Mouse (Mus musculus) gastrocnemius, postnatal 4 days (tissue): ENCODE results near the gene Sash1. TPM values are rescaled to one million over a fixed set of nuclear protein-coding genes. Genes with fewer than 3 reads are reported as not detected.

ENCODE experiments used
- DNase-seq, 2 experiments: peaks; one replicate each; pipeline ENCODE4 v3.0.0; 2021 to 2022; ENCODE audit warnings: low spot score in 2 of 2, mixed read lengths in 2 of 2
- total RNA-seq, 2 experiments: library from RNA; stranded (reverse); gene quantifications; 2 replicates each; pipeline ENCODE4 v1.2.3; 2021

Sash1 gene
- total RNA-seq, 2 experiments from 2014 or later, result 61.2 to 71.6 TPM

DNA sequence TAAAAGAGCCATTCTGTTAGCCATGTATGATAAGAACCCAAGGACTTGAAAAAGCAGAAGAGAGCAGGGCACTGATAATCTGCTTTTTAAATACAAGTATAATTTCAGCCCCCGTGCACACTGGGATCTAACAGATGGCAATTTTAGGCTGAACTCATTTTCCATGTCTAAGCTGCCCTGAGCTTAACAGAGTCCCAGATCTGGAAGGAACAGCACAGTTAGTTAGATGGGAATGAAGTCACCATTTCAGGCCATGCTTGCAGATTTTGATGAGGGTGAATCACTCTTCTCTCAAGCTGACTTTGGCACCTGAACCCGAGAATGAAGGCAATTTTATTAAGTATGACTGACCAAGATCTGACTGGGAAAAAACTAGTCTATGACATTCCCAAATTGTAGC, 28.9 kb downstream of the Sash1 start:
- DNase-seq, result no peak

DNA sequence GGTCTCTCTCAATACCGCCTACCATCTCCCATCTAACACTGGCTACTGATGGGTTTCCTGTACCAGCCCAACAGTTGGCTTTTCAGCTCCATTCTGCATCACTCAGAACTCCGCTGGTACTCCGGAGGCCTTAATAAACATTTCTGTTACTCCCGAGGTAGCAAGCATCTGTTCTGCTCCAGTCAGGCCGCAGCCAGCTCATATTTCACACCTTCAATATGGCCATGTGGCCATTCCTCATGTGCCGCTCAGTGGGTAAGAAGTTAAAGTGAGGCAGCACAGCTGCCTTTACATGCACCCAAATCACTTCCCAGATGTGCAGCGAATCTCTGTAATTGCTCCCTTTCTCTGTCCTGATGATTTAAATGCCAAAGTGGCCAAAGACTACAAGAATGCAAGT, 32.5 kb downstream of the Sash1 start:
- no peak for DNase-seq

DNA sequence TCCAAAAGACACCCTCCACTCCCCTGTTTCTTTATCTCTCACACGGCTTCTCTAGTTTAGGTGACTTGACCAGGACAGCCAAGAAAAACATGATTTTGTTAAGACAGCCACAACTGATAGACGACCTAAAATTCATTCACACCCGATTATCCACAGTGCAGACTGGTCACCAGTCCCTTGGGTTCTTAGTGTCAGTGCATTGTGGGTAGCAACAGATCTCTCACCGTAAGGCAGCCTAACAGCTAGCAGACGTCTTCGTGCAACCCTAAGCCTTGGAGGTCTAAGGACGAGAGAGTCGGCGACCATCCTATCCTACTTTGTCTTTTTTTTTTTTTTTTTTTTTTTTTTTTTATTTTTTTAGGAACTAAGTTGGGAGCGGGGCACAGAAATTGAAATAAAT, 34.2 kb downstream of the Sash1 start:
- no peak for DNase-seq

DNA sequence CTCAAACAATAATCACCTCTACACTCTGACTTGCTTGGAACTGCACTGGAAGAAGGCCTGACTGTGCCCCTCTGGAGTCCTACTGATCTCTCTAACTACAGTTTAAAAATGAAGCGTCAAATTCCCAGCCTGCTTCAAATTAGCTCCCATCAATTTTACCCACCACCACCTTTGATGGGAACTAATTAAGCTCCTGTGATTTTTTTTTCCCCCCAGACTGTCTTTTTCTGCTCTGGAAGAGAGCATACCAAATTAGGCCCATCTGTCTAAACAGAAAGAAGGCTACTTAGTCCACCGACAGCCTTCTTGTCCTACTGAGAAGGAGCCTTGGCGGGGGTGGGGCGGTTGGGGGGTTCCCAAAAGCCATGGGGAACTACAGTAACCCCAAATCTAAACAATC, 37.9 kb downstream of the Sash1 start:
- no peak for DNase-seq

DNA sequence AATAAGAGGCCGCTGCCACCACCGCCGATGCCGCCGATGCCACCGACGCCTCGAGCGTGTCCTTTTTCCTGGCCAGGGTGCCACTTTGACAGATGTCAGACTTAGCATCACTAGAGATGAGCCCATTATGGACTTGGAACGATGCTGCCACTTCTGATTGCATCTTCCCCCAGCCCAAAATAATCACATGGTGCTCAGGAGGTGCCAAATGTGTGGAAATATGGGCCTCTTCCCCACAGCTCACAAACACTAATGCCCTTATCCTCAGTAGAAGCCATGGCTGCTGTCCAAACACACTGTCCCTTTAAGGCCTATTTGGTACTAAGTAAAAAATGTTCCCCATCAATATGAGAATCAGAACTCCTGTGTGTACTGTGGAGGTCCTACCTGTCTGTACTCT, 39.6 kb downstream of the Sash1 start:
- DNase-seq, result no peak

DNA sequence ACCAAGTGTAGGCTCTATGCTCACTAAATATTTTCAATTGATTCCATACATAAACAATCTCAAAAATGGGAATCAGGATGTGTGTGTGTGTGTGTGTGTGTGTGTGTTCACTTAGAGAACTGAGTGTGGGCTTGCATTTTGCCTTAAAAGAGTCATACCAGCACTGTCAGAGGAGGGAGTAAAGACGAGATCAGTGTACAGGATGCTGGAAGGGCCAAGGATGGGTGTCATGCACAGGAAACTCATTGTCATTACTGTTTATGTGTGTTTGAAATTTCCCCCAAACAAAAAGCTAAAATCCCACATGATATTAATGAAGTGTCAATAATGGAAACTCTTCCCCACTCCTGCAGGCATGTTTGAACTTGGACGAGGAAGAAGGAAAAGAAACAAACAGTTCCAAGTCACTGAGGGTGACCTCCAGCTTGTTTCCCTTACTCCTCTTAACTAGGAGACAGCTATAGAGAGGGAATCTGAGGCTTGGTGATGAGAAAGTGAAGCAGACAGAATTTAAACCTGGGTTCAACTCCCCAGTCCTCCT, 40.6 kb downstream of the Sash1 start:
- DNase-seq, result no peak

DNA sequence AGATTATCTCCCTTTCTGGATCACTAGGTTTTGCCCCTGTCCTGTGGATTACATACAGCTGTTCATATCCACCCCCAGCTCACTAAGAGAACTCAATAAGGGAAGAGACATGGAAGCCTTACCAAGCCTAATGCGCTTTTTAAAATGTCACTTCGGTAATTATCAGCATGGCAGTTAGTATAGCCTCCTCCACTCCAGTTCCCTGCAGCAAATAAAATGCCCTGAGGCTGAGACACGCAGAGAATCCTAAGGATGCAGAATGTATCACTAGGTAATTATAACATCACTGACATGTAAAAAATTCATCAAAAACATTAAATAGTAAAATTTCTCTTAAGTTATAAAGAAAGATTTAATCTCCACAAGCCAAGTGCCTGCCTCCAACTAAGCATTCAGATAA, 45.9 kb downstream of the Sash1 start:
- DNase-seq, result no peak

DNA sequence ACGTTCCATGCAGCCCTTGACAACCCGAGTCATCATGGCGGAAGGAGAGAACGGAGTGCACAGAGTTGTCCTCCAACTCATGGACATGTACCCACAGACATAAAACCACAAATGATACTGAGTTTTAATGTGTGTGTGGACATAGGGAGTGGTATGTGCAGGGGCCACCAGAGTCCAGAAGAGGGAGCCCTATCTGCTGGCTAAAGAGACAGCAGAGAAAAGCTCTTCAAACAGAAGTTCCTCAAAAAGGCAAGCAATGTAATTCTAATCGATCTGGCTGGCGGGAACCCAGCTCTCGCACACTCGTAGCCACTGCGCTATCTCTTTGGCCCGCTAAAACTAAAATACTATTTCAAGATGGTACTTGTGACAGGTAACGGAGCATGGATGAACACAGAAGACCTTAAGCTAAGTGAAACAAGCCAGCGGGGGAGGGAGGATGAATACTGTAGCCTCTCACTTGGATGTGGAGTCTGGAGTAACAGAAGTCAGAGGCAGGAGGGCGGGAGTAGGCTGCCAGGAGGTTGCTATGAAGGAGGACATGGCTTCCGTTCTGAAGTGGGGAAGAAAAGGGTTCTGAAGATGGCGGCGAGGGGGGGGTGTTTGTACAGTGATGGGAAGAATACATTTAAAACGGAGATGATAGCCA, 51.9 kb downstream of the Sash1 start:
- no peak for DNase-seq

DNA sequence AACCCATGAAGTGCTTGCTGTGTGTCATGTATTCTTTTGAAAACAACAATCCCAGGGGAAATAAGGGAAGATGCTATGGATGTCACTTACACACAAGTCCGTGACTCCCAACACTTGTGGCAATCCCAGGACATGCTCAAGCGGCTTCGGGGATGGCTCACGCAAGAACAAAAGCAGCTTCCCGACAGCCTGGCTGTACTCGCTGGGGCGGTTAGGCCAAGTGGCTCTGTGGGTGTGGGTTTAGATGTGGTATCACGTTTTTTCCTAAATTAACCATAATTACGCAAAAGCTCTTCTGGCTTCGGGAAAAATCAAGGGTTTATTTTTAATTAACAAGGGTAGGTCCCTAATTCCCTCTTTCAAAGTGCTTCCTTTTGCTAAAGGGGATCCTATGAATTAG, 59.6 kb downstream of the Sash1 start:
- no peak for DNase-seq

DNA sequence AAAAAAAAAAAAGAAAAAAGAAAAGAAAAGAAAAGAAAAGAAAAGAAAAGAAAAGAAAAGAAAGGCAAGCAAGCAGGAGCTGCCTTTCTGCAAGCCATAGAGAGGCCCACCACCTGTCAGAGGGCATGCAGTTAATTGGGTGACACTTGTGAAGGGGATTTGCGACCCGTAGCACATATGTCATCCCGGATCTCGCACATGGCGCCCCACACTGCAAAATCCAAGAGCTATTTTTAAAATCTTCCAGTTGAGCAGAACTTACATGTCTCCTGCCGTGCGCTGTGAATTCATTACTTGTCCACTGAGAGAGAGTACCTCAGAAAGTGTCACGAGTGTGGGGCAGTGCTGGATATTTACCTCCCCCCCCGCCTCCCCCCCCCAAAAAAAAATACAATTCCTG, 60.0 kb downstream of the Sash1 start:
- DNase-seq, result no peak

DNA sequence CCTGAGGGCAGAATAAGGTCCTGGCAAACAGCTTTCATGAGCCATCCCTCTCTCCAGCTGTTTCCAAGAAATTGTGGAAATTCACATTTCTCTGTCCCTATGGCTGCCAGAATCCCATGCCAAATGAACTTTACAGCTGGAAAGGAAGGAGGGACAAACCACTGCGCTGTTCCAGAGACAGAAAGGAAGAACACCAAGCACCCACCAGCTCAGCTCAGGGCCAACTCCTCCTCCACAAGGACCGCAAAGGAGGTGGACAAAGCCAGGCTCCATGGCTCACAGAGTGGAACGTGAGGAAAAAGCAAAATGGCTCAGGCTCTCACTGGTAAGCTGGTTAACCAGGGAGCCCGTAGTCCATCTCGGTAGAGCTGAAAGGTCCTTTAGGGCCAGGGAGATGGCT, 67.8 kb downstream of the Sash1 start:
- peak in 1 of 2 experiments; percentile 29 for DNase-seq

DNA sequence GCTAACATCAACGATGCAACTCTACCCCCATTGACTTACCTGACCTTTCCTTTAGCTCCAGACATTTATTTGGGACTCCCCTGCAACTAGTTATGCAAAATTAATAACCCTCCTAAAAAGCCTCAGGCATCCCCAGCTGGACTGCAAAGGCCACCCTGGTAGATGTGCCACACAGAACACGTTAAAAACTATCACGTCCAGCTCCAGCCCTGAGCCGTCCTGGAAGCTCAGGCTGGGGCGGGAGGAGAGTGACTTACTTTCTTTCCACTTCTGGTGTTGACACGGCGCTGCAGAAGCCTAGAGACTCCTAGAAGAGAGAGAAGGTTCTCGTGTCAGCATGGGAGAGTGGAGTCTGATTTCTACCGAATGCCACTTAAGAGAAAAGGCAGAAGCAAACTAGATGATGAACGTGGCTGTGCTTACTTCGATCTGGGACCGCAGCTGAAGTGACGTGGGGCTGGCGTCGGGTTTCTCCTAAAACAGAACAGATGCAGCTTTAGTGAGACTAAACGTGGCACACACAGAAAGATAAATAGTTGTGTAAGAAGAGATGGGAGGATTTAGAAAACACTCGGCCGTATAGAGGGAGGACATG, 71.8 kb downstream of the Sash1 start:
- DNase-seq, result no peak

DNA sequence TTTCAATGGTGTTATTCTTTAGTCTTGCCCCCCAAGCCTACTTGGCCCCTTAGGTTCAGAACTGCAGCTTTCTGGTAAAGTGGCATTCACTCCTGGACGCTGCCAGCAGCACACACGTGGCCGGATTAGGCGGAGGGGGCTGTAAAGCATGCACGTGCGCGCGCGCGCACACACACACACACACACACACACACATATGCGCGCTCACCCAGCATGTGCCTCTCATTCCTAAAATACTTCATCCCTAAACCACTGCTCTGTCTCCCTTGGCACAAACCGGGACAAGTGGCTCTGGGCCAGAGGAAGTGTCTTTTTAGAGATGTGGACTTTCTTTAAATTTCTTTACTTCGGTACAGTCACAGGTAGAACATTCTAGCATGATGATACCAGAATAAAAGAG, 72.6 kb downstream of the Sash1 start:
- peak in 1 of 2 experiments; percentile 50 for DNase-seq

DNA sequence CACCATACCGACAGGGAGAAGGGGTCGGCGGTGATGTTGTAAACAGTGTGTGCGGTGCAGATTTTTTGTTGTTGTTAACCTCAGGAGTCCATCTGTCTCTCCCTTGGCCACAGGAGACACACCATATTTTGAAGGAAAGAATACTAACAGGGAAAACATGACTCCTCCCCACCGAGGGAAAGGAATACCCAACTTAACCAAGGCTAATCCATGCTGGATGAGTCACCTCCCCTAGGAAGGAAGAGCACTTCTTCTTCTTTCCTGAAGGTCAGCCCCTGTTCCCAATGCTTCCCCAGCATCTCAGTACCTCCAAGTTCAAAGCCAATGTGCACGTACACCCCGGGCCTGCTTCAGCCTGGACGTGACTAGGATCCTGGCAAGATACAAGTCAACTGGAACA, 73.1 kb downstream of the Sash1 start:
- no peak for DNase-seq

DNA sequence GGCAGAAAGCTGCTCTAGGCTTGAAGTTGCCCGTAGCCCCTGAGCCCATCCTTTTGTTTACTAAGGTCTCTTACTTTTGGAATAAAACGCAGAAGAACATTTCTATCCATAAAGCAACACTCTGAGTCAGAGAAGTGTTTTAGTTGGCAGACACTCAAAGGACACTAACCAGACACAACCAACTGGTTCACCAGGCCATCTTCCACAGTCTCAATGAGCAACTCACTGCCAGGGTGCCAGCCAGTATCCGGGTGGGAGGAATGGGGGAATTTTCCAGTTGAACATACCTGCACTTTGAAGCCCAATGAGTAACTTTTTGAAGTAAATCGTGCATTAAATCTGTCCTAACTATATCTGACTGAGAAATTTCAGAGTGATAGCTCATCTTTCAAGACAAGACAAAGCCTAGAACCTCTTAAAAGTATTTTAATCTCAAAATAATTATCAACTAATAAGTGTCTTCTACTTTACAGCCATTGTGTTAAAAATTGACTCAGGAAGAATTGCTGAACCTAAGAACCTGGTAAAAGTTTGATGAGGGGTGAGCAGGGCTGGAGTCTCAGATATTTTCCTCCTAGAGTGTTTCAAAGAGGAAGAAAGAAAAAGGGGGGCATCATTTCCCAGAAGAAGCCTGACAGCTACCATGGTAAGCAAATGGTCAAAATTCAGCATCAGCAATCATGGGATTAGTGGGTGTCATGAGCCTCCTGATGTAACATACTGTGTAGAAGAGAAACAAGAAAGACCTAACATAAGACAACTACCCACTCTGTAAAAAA, 74.4 kb downstream of the Sash1 start:
- DNase-seq, result no peak

DNA sequence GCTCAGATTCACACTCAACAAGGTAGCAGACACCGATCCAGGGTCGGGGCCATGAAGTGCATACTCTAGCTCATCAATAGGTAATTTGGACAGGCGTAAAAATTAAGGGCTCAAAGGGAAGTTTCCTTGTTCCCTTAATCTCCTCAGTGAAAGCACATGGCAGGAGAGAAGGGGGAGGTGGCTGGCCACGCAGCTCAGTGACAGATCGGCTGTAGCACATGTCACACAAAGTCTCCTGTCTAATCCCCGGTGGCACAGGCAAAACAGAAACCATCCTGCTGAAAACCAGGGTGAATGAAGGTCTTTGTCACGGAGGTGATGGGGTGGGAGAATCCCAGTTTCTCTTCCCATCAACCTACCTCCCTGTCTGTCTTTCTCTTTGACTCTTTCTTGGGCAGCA, 75.4 kb downstream of the Sash1 start:
- DNase-seq, result no peak

DNA sequence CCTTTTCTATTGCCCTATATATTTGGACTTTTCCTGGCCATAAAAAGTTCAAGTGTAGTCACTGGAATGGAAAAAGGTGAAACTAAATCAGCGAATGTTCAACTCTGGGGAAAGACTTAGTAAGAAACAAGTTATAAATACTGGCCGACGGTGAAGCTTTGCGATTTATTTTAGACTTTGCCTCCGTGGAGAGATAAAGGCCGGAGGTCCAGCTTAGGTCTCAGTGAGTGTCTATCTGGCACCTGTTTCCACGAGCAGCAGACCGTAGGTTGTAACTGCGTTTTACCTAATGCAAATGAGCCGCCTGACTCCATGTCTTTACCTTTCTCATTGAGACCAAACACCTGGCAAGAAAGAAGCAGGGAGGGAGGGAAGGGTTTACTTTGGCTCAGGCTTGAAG, 77.5 kb downstream of the Sash1 start:
- DNase-seq, result no peak

DNA sequence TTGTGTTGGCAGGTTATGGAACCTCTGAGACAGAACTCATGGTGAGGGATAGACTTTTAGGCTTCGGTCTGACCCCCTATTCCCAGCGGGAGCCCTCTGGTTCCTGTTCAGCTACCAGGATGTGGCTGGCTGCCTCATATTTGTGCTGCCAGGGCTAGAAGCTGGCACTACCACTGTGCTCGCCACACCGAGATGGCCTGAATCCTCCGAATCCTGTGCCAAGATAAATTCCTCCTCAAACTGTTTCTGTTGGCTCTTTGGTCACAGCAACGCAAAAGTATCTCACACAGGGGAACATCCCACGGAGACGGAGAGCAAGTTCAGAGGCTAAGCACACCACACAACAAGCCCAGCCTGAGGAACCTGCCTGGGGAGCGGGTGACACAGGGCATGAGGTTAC, 78.3 kb downstream of the Sash1 start:
- DNase-seq, result no peak

DNA sequence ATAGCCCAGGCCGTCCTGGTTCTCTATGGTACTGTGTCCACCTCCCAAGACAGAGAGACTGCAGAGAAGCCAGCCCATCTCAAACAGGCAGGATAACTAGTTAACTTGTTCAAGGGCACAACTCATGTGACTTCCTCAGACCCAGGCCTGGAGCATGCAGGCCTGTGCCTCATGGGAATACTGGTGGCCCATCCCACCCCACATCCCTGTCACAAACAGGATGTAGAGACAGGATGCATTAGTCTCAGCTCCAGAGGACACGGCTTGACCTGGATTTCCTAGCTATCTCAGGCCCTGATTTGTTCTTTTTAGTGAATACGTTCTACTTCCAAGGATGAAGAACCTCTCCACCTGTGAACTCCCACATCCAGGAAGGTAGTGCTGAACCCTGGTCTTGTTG, 80.5 kb downstream of the Sash1 start:
- no peak for DNase-seq

DNA sequence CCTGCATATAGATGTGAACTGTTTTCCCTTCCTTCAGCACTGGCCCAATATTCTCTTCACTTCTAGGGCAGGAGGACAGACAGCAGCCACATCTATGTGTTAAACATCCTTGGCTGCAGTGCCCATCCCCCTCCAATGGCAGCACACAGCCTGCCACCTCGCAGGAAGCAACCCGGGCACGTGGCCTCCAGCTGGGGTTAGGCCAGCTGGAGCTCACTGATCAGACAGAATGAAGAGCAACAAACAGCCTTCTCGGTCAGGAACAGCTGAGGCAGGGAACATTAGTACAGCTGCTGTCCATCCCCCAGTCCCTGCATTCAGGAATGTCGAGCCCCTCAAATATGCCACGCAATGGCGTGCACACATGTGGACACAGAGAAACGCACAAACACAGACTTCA, 81.6 kb downstream of the Sash1 start:
- peak in 1 of 2 experiments; percentile 43 for DNase-seq

DNA sequence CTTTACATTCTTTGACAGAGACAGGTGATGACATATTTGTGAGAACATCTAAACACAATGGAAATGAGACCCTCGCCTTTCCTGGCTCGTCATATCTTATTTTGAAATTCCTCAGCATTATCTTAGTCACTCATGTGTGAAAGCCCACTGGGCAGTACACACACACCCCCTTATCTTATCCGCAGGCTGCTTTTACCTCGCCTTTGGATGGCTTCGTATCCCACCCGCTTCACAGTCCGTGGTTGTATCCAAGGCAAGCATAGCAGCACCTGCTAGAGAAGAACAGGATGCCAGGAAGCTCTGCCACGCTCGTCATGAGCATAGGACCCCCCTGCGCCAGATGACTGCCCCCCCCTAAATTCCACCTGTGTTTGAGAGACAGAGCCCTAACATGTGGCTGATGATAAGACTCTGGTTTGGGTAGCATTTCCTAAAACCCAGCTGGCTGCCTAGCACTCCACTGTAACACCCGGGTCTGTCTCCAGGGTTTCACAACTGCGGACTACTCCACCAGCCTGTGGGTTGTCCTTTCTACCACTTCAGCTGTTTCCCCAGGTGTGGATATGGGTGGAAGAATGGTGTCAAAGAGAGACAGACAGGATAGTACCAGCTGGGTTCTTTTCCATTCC, 84.0 kb downstream of the Sash1 start:
- no peak for DNase-seq

DNA sequence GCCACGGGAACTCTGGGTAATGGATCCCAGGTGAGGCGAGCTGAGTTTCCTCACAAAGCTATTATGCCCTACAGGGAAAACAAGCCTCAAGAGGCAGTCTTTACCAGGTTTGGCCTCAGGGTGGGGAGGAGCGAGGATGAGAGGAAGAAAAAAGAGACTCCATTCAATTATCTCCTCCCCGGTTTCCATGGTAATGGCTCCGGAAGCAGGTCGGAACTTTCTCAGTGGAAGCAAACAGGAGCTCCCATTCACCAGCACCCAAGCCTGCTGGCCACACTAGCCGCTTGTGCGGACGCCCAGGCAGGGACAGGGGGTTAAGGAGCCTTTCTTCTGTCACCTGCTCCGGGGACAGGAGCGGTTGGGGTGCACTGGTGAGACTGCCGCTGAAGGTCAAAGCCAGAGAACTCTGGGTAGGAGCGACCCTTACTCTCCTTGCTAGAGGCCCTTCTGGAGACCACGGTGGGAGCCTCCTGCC, 84.7 kb downstream of the Sash1 start:
- DNase-seq, result no peak
